Mouse (Mus musculus) liver, embryonic 14.5 days (tissue): ENCODE measurements at regions not wholly inside any gene's neighbourhood (a gene's known extent, or its start where the extent isn't known, plus 50 kb on each side); places are given as distances from the start of the nearest gene placed in this dataset.

Experiments used
- CTCF ChIP-seq: IDR thresholded peaks from 2 replicates; pipeline ENCODE4 v1.5.1; 2016; ENCODE audit warnings: antibody characterized with exemption, low read depth, control low read depth
- EP300 ChIP-seq: IDR thresholded peaks from 2 replicates; pipeline ENCODE4 v1.6.1; 2016; ENCODE audit warnings: antibody characterized with exemption, low read depth

- no peak for TF ChIP-seq CTCF
- TF ChIP-seq EP300: no peak
Measured at GRCm38 (mm10) chr13:98546116-98546515, 54.3 kb upstream of the Gm10320 start.
